Mouse (Mus musculus) lung, embryonic 16.5 days (tissue): Measurements from ENCODE around the gene Edil3. TPM values are rescaled to one million over a fixed set of nuclear protein-coding genes. Genes with fewer than 3 reads are reported as not detected.

Experiments used
- ATAC-seq: fragments of 200-750 bp; cut with Nextera tagmentation; 2 replicates; pipeline ENCODE4 v1.8.0; 2017; ENCODE audit warnings: low read depth, mild to moderate bottlenecking, moderate library complexity
- H3K27ac ChIP-seq: fragments of 300-500 bp; sonication (generic); 2 replicates; pipeline ENCODE4 v1.5.1; 2014; ENCODE audit warnings: mild to moderate bottlenecking, control low read depth, low read length
- H3K27me3 ChIP-seq: fragments of 300-500 bp; sonication (generic); 2 replicates; pipeline ENCODE4 v1.6.1; 2014; ENCODE audit warnings: low read depth, low read length, mixed read lengths; ENCODE audit not compliant: control insufficient read depth, insufficient read depth
- H3K36me3 ChIP-seq: fragments of 300-500 bp; sonication (generic); 2 replicates; pipeline ENCODE4 v1.6.1; 2014; ENCODE audit warnings: low read length; ENCODE audit not compliant: control insufficient read depth, insufficient read depth
- H3K4me1 ChIP-seq: fragments of 300-500 bp; sonication (generic); replicated peaks from 2 replicates; pipeline ENCODE4 v1.6.1; 2014; ENCODE audit warnings: low read length, mixed read lengths; ENCODE audit not compliant: control insufficient read depth, insufficient read depth
- H3K4me2 ChIP-seq: fragments of 300-500 bp; sonication (generic); 2 replicates; pipeline ENCODE4 v1.6.1; 2014; ENCODE audit warnings: low read depth, low read length, control low read depth
- H3K4me3 ChIP-seq: fragments of 300-500 bp; sonication (generic); 2 replicates; pipeline ENCODE4 v1.5.1; 2014; ENCODE audit warnings: mild to moderate bottlenecking, low read length, control low read depth
- H3K9ac ChIP-seq: fragments of 300-500 bp; sonication (generic); 2 replicates; pipeline ENCODE4 v1.6.1; 2014; ENCODE audit warnings: low read length, control low read depth
- H3K9me3 ChIP-seq: fragments of 300-500 bp; sonication (generic); 2 replicates; pipeline ENCODE4 v1.6.1; 2016; ENCODE audit warnings: low read length; ENCODE audit not compliant: control insufficient read depth
- WGBS: fragments of 180-500 bp; shearing (Covaris S2); extraction: QIAGEN DNeasy Blood & Tissue Kit; methylation state at CpG from one replicate; pipeline ENCODE4 v1.1.7; 2014; 5-methylcytosine and 5-hydroxymethylcytosine counted together
- polyA plus RNA-seq: library from polyadenylated mRNA; unstranded; fragments of >200 nt; fragmentation: Nextera tagmentation; extraction: Ambion mirVana; gene quantifications from 2 replicates; pipeline ENCODE4 v1.2.1, GENCODE M21; 2015

The Edil3 gene
- polyA plus RNA-seq, 1 experiment from 2014 or later, result 9.4 TPM

DNA sequence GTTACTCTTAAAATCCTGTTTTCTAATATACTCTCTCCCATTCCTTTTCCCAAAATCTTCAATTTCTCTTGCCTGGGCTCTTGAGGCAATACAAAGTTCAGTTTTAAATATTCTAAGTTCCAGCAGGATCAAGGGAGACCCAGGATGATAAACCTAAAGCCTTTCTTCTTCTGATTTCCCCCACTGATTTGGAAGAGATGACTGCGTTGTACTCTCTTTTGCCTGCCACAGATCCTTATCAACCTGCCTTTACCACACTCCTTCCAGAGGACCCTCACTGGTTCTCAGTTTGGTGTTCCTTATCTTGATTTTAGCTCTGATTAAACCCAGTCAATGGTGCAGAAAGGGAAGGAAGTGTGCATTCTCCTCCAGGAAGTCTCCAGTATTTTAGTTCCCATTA lies 435.6 kb downstream of the Edil3 start:
- Histone ChIP-seq H3K9me3 (no peaks in the 10 kb centered on the region), H3K4me3 (no peak overlapping the region), H3K27ac (no peak overlapping the region), H3K27me3 (no peaks in the 10 kb centered on the region), H3K4me1 (no peaks in the 10 kb centered on the region), H3K36me3 (no peaks in the 10 kb centered on the region), H3K9ac (no peak overlapping the region), H3K4me2 (no peak overlapping the region)
- 46% methylated on average over 1 of the region's 1 CpGs for WGBS
- ATAC-seq, result no peak

DNA sequence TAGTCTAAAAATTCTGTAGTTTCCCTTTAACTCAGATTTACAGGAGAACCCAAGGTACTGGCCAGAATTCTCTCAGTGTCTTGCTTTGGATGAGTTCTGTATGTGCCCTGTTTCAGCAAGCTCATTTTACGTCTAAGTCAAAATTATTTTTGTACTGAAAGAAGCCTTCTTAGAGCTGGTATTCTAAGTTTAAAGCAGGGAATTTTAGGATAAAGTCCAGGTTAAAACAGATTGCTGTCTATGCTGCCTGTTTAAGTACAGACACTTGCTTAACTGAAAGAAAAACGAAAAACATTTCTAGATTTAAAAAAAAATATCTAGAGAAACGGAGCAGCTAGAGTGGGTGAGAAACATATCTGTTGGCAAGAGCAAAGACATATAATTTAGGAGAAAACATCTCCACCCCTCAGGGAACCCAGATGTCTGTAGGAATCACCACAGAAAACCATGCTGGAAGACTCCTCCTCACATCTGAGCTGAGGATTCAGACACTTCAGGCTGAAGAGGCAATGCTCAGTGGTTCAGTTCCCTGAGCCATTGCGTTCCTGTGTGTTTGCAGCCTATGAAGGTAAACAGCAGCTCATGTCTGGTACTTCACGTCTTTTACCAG lies 465.5 kb downstream of the Edil3 start:
- no peak overlapping the region for H3K4me2 ChIP-seq
- H3K36me3 ChIP-seq, result no peaks in the 10 kb centered on the region
- no peaks in the 10 kb centered on the region for H3K4me1 ChIP-seq
- WGBS, result 48% methylated on average over 5 of the region's 5 CpGs
- no peak overlapping the region for H3K4me3 ChIP-seq
- no peak overlapping the region for H3K27ac ChIP-seq
- ATAC-seq, result no peak
- no peaks in the 10 kb centered on the region for H3K9me3 ChIP-seq
- H3K27me3 ChIP-seq, result no peaks in the 10 kb centered on the region
- H3K9ac ChIP-seq, result no peak overlapping the region

DNA sequence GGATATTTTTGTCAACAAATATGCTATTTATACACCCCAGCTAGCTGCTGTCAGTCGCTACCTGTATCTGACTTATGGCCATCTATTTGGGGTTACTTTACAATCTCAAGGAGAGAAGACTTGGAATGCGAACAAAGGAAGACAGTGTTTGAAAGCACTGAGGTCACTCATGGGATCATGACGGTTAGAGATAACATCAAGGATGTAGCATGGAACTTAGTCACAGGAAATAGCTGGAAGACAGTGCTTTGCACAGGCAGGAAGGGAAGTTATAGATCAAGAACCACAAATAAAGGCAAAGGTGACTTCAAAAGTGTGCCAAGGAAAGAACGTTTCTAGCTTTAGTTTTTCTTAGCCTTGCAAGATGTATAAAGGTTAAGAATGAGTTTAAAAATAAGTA lies 466.9 kb downstream of the Edil3 start:
- Histone ChIP-seq H3K4me3 (no peak overlapping the region), H3K36me3 (no peaks in the 10 kb centered on the region), H3K4me1 (no peaks in the 10 kb centered on the region), H3K9ac (no peak overlapping the region), H3K27ac (no peak overlapping the region), H3K4me2 (no peak overlapping the region), H3K9me3 (no peaks in the 10 kb centered on the region), H3K27me3 (no peaks in the 10 kb centered on the region)
- 36% methylated on average over 4 of the region's 4 CpGs for WGBS
- ATAC-seq, result 0 out of 2 replicates have a peak, but pooled peaks have one; percentile 38

DNA sequence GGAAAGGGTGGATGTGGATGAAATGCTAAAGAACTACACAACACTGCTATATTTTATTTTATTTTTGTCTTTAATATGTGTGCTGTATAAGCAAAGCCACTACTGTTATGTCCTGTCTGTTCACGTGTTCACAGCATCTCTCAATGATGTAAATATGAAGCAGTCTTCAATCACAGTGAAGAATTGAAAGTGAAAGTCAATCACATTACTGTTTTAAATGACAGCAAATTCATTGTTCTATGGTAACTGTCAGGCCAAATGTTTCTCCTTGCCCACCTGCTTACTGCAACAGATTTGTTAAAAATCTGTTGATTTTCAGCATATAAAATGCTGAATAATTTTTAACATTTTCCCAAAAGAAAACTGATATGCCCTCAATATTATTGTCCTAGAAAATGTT lies 499.9 kb downstream of the Edil3 start:
- no peak for ATAC-seq
- H3K27ac ChIP-seq, result no peak overlapping the region
- H3K9ac ChIP-seq, result no peak overlapping the region
- H3K4me2 ChIP-seq, result no peak overlapping the region
- 52% methylated on average over 1 of the region's 1 CpGs for WGBS
- no peaks in the 10 kb centered on the region for H3K27me3 ChIP-seq
- H3K9me3 ChIP-seq, result no peaks in the 10 kb centered on the region
- H3K4me1 ChIP-seq, result no peaks in the 10 kb centered on the region
- no peaks in the 10 kb centered on the region for H3K36me3 ChIP-seq
- H3K4me3 ChIP-seq, result no peak overlapping the region

DNA sequence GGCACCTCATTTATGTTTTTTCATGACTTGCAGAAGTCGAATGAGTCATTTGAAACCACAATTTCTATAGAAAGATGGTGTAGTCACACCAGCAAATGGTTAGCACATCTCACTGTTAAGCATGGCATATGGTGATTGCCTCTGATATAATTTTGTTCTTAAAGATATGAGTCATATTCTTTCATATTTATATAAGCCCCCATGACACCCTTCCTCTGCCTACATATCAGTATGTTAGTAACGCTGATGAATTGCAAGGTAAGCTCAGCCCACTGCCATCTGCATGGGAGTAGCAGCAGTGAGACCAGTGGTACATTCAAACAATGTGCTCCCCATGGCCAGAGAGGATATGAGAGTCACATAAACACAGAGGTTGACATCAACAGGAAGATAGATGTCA lies 503.0 kb downstream of the Edil3 start:
- Histone ChIP-seq H3K36me3 (no peaks in the 10 kb centered on the region), H3K27me3 (no peaks in the 10 kb centered on the region)
- ATAC-seq, result no peak

DNA sequence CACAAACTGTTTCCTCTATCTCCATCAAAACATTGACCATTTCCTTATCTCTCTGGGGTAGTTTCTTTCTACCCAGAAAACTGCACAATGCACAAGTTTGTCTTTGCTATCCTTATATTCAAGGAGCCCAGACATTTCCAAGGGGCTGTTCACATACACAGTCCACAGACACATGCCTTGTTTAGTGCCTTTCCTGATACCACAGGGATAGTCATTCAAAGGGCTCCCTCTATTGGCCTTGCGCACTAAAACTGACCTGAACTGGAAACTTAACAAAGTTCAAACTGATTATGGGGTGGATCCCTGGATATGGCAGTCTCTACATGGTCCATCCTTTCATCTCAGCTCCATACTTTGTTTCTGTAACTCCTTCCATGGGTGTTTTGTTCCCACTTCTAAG lies 513.2 kb downstream of the Edil3 start:
- H3K27me3 ChIP-seq, result no peaks in the 10 kb centered on the region
- no peak overlapping the region for H3K9ac ChIP-seq
- no peaks in the 10 kb centered on the region for H3K9me3 ChIP-seq
- 54% methylated on average over 1 of the region's 1 CpGs for WGBS
- H3K27ac ChIP-seq, result no peak overlapping the region
- no peak overlapping the region for H3K4me2 ChIP-seq
- no peaks in the 10 kb centered on the region for H3K4me1 ChIP-seq
- no peaks in the 10 kb centered on the region for H3K36me3 ChIP-seq
- ATAC-seq, result no peak
- H3K4me3 ChIP-seq, result no peak overlapping the region

More for the DNA sequence above, 503.0 kb downstream of the Edil3 start:
- Histone ChIP-seq H3K4me2 (no peak overlapping the region), H3K4me3 (no peak overlapping the region), H3K27ac (no peak overlapping the region), H3K9ac (no peak overlapping the region), H3K4me1 (no peaks in the 10 kb centered on the region), H3K9me3 (no peaks in the 10 kb centered on the region)
- WGBS, result 77% methylated on average over 2 of the region's 2 CpGs

DNA sequence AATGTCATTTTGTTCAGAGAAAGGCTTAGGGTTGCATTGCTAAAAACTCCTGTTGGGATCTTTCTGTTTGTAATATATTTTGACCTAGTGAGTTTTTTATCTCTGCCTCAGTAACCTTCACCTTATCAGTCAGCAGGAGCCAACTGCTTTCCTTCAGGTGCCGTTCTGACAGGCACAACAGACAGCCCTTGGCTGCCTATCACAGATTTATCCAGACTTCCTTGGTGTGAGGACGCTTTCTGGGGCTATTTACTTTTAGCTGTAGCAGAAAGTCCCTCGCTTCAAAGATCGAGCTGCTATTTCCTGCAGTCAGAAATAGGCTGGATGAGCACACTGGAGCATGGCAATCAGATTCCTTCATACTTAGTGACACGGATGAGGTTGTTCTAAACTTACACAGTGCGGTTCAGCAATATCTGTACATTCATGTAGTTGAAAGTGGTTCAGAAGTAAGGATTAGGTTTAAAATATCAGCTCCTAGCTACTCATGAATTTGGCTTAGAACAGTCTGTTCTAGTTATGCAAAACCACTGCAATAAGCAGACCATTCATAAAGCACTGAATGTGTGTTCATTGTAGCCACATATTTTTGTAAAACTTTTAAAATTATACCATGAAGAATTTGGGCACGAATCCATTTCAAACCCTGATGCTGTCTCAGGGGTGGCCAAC lies 514.8 kb downstream of the Edil3 start:
- WGBS, result 23% methylated on average over 7 of the region's 7 CpGs
- no peaks in the 10 kb centered on the region for H3K36me3 ChIP-seq
- no peak overlapping the region for H3K4me3 ChIP-seq
- H3K9ac ChIP-seq, result no peak overlapping the region
- H3K27me3 ChIP-seq, result no peaks in the 10 kb centered on the region
- no peaks in the 10 kb centered on the region for H3K9me3 ChIP-seq
- no peak for ATAC-seq
- H3K4me2 ChIP-seq, result no peak overlapping the region
- H3K27ac ChIP-seq, result no peak overlapping the region
- H3K4me1 ChIP-seq, result no peaks in the 10 kb centered on the region

DNA sequence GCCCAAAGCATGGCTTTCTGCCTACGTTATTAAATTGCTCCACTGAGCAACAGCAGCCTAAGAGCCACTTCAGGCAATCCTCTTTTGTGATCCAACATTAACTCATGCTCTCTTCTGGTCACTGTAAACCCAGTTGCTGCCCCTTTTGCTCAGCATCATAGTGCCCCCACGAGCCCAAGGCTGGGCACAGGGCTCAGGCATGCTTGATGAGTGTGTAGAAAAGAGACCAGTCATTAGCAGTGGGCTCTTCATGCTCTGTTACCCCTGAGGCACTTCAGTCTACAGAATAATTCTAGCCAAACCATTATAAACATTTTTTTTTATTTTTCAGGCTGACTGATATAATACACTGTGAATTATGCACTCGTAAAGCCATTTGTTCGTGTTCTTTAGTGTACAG lies 517.8 kb downstream of the Edil3 start:
- H3K27me3 ChIP-seq, result no peaks in the 10 kb centered on the region
- no peak overlapping the region for H3K27ac ChIP-seq
- no peak overlapping the region for H3K4me3 ChIP-seq
- H3K9me3 ChIP-seq, result no peaks in the 10 kb centered on the region
- no peak overlapping the region for H3K4me2 ChIP-seq
- no peaks in the 10 kb centered on the region for H3K36me3 ChIP-seq
- no peak for ATAC-seq
- no peaks in the 10 kb centered on the region for H3K4me1 ChIP-seq
- WGBS, result 65% methylated on average over 4 of the region's 4 CpGs
- no peak overlapping the region for H3K9ac ChIP-seq

DNA sequence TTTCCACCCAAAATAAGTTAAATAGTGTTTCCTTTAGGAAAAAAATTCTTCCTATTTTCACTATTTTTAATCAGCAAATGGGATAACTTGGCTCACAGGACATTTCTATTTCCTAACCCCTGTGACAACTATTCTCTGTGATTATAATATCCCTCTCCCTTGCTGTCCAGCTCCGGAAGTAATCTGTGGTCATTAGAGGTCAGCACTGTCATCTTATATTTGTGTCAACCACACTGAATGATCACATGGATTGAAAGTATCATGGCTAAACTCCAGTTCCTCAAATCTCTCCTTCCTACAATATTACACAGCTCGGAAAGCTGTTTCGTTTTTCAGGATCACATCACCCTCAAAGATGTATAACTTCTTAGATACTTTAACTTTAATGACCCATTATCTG lies 518.5 kb downstream of the Edil3 start:
- no peak for ATAC-seq
- WGBS, result 75% methylated on average over 3 of the region's 3 CpGs
- H3K36me3 ChIP-seq, result no peaks in the 10 kb centered on the region
- no peaks in the 10 kb centered on the region for H3K27me3 ChIP-seq
- H3K4me3 ChIP-seq, result no peak overlapping the region
- no peaks in the 10 kb centered on the region for H3K4me1 ChIP-seq
- H3K27ac ChIP-seq, result no peak overlapping the region
- no peak overlapping the region for H3K9ac ChIP-seq
- no peak overlapping the region for H3K4me2 ChIP-seq
- H3K9me3 ChIP-seq, result no peaks in the 10 kb centered on the region
